Mouse (Mus musculus) gastrocnemius, postnatal 36 days (tissue): ENCODE results near the gene Tmc8. TPM values are rescaled to one million over a fixed set of nuclear protein-coding genes. Genes with fewer than 3 reads are reported as not detected.
"Not testable (repeated sequence)": the region's sequence is repeated elsewhere in the genome, so short reads cannot be mapped to it uniquely, and the experiment has no call there.

Experiments used
- DNase-seq, 2 experiments: peaks; one replicate each; pipeline ENCODE4 v3.0.0; 2022
- intact Hi-C: fragments of 180-260 bp; cut with DNase I; formaldehyde crosslinking; loops from one replicate; pipeline ENCODE4 v1.15.1; 2025
- total RNA-seq, 2 experiments: library from RNA; stranded (reverse); gene quantifications; 2 replicates each; pipeline ENCODE4 v1.2.3; 2021

Tmc8 gene
- total RNA-seq, 2 experiments from 2014 or later, result 1.2 to 1.7 TPM

GRCm38 (mm10) chr11:117792281-117792888 lies 10.5 kb downstream of the Tmc8 start:
- intact Hi-C loops, result no loop called here
- DNase-seq, result no peak

- DNase-seq, result no peak
- intact Hi-C loops, result no loop called here
Observed at GRCm38 (mm10) chr11:117794035-117794551, 12.2 kb downstream of the Tmc8 start.

GRCm38 (mm10) chr11:117796954-117797353 lies 15.1 kb downstream of the Tmc8 start:
- intact Hi-C loops, result no loop called here

GRCm38 (mm10) chr11:117797511-117798159 lies 15.8 kb downstream of the Tmc8 start, which contains the start of gene 6030468B19Rik:
Gene 6030468B19Rik (plus strand): TSS chr11:117797660.
- DNase-seq, result no peak
- intact Hi-C loops, result no loop called here

More at GRCm38 (mm10) chr11:117796954-117797353, 15.1 kb downstream of the Tmc8 start:
- DNase-seq, result no peak

- no peak for DNase-seq
- intact Hi-C loops, result no loop called here
Observed at GRCm38 (mm10) chr11:117798160-117798541, 16.3 kb downstream of the Tmc8 start.

GRCm38 (mm10) chr11:117799174-117799573 lies 17.3 kb downstream of the Tmc8 start:
- intact Hi-C loops, result no loop called here
- no peak for DNase-seq

GRCm38 (mm10) chr11:117800038-117800437 lies 18.2 kb downstream of the Tmc8 start:
- no peak for DNase-seq
- intact Hi-C loops, result no loop called here

- intact Hi-C loops, result no loop called here
- DNase-seq, result no peak
Observed at GRCm38 (mm10) chr11:117801650-117802049, 19.8 kb downstream of the Tmc8 start.

GRCm38 (mm10) chr11:117803166-117803688 lies 21.4 kb downstream of the Tmc8 start:
- intact Hi-C loops, result no loop called here
- no peak for DNase-seq

GRCm38 (mm10) chr11:117806781-117807180 lies 24.9 kb downstream of the Tmc8 start:
- intact Hi-C loops, result no loop called here
- no peak for DNase-seq

- intact Hi-C loops, result no loop called here
Observed at GRCm38 (mm10) chr11:117809407-117810311, 27.8 kb downstream of the Tmc8 start, which contains the start of the genes Gm20708 and Syngr2. Gene Gm20708 (plus strand): TSS chr11:117809668. Gene Syngr2 (plus strand): TSS chr11:117809668.

GRCm38 (mm10) chr11:117810401-117811046 lies 28.6 kb downstream of the Tmc8 start:
- DNase-seq, result peak; percentile 75 to 87
- intact Hi-C loops, result no loop called here

More at GRCm38 (mm10) chr11:117809407-117810311, 27.8 kb downstream of the Tmc8 start, which contains the start of the genes Gm20708 and Syngr2:
- DNase-seq, result peak; percentile 69 to 72

- intact Hi-C loops, result no loop called here
- no peak for DNase-seq
Observed at GRCm38 (mm10) chr11:117813867-117814266, 32.0 kb downstream of the Tmc8 start.

- DNase-seq, result no peak
- intact Hi-C loops, result no loop called here
Observed at GRCm38 (mm10) chr11:117814704-117815366, 33.0 kb downstream of the Tmc8 start.

GRCm38 (mm10) chr11:117815850-117816249 lies 34.0 kb downstream of the Tmc8 start:
- DNase-seq, intact Hi-C loops: not testable (repeated sequence)

GRCm38 (mm10) chr11:117816389-117816996 lies 34.6 kb downstream of the Tmc8 start:
- intact Hi-C loops, result no loop called here
- no peak for DNase-seq

- peak; percentile 46 to 50 for DNase-seq
- intact Hi-C loops, result no loop called here
Observed at GRCm38 (mm10) chr11:117819095-117819494, 37.2 kb downstream of the Tmc8 start.

GRCm38 (mm10) chr11:117820173-117820572 lies 38.3 kb downstream of the Tmc8 start:
- intact Hi-C loops, result no loop called here

GRCm38 (mm10) chr11:117821868-117822267 lies 40.0 kb downstream of the Tmc8 start:
- intact Hi-C loops, result no loop called here
- DNase-seq, result no peak

More at GRCm38 (mm10) chr11:117820173-117820572, 38.3 kb downstream of the Tmc8 start:
- no peak for DNase-seq
